ENCODE assay signal across 12 mouse cellular contexts in genomic region chr10:83106152-83106746, GRCm38 (mm10).
DNase-seq lines count a peak whose midpoint lies in the region; ATAC-seq and TF ChIP-seq lines count a peak whose summit lies in the region.
"Had no signal": no experiment of that assay in that cellular context is flagged by ENCODE, and none has a peak within 500 bp of the region (broad histone marks: within the 10 kb centered on the region; RNA-seq: fewer than 3 reads in every experiment).

No protein-coding gene starts in this region.

- TF ChIP-seq CTCF in hindbrain, postnatal 0 days (IDR thresholded peaks at IDR 0.05; ENCODE audit: low read depth): no peak

- H3K27me3 ChIP-seq in forebrain, embryonic 13.5 days: no peaks in the 10 kb centered on the region
- no peaks in the 10 kb centered on the region for H3K27me3 ChIP-seq in hindbrain, postnatal 0 days (ENCODE audit: insufficient read depth, low read length)
- no peaks in the 10 kb centered on the region for H3K27me3 ChIP-seq in midbrain, embryonic 15.5 days (replicated peaks)
- H3K27me3 ChIP-seq in kidney, embryonic 14.5 days (ENCODE audit: control insufficient read depth, insufficient read depth, low read length): no peaks in the 10 kb centered on the region
- H3K27me3 ChIP-seq: heart, embryonic 15.5 days; stomach, embryonic 15.5 days had no signal

- H3K9me3 ChIP-seq in forebrain, embryonic 13.5 days (replicated peaks): no peaks in the 10 kb centered on the region
- H3K9me3 ChIP-seq in hindbrain, postnatal 0 days (ENCODE audit: low read length): no peaks in the 10 kb centered on the region
- no peaks in the 10 kb centered on the region for H3K9me3 ChIP-seq in midbrain, embryonic 15.5 days
- H3K9me3 ChIP-seq in kidney, embryonic 14.5 days (ENCODE audit: control insufficient read depth, low read length): no peaks in the 10 kb centered on the region
- H3K9me3 ChIP-seq: heart, embryonic 15.5 days; stomach, embryonic 15.5 days had no signal

- no peak overlapping the region for H3K4me3 ChIP-seq in forebrain, embryonic 13.5 days
- no peak overlapping the region for H3K4me3 ChIP-seq in hindbrain, postnatal 0 days (ENCODE audit: low read length)
- no peak overlapping the region for H3K4me3 ChIP-seq in midbrain, embryonic 15.5 days
- no peak overlapping the region for H3K4me3 ChIP-seq in kidney, embryonic 14.5 days (ENCODE audit: low read length)
- H3K4me3 ChIP-seq: erythroblast, embryonic 14.5 days; heart, embryonic 15.5 days; stomach, embryonic 15.5 days had no signal

- H3K4me1 ChIP-seq in forebrain, embryonic 13.5 days: peaks cover 83% of the 10 kb centered on the region
- peaks cover 38% of the 10 kb centered on the region for H3K4me1 ChIP-seq in hindbrain, postnatal 0 days (ENCODE audit: insufficient read depth, low read length)
- peaks cover 65% of the 10 kb centered on the region for H3K4me1 ChIP-seq in midbrain, embryonic 15.5 days
- H3K4me1 ChIP-seq in kidney, embryonic 14.5 days (ENCODE audit: control insufficient read depth, insufficient read depth, low read length): peaks cover 28% of the 10 kb centered on the region

- peak; percentile 61 for DNase-seq in Muller cell, postnatal 12 days (ENCODE audit: inconsistent ontology term)
- peak; percentile 72 for DNase-seq in hindbrain, postnatal 0 days (ENCODE audit: low spot score)
- DNase-seq in kidney, adult 8-10 months: no peak
- no peak for DNase-seq in gastrocnemius, postnatal 25 days
- DNase-seq: kidney, postnatal 36 days had no signal

- H3K27ac ChIP-seq in forebrain, embryonic 13.5 days: peak overlapping the region; percentile 86
- peak overlapping the region; percentile 67; the same call in 1 of the 2 replicates for H3K27ac ChIP-seq in hindbrain, postnatal 0 days
- H3K27ac ChIP-seq in midbrain, embryonic 15.5 days: peak overlapping the region; percentile 62
- H3K27ac ChIP-seq in kidney, embryonic 14.5 days (ENCODE audit: low read depth, low read length): no peak overlapping the region
- H3K27ac ChIP-seq: heart, embryonic 15.5 days had no signal

- H3K36me3 ChIP-seq in forebrain, embryonic 13.5 days (ENCODE audit: poor library complexity, severe bottlenecking): no peaks in the 10 kb centered on the region
- H3K36me3 ChIP-seq in hindbrain, postnatal 0 days (ENCODE audit: insufficient read depth, low read length): no peaks in the 10 kb centered on the region
- H3K36me3 ChIP-seq in midbrain, embryonic 15.5 days (replicated peaks): no peaks in the 10 kb centered on the region
- H3K36me3 ChIP-seq in kidney, embryonic 14.5 days (ENCODE audit: control insufficient read depth, insufficient read depth, low read length): no peaks in the 10 kb centered on the region
- H3K36me3 ChIP-seq: heart, embryonic 15.5 days; stomach, embryonic 15.5 days had no signal

- 0 out of 2 replicates have a peak overlapping the region, but pooled peaks have one; percentile 35 for H3K9ac ChIP-seq in forebrain, embryonic 13.5 days
- no peak overlapping the region for H3K9ac ChIP-seq in hindbrain, postnatal 0 days (replicated peaks; ENCODE audit: low read length)
- no peak overlapping the region for H3K9ac ChIP-seq in midbrain, embryonic 15.5 days
- H3K9ac ChIP-seq in kidney, embryonic 14.5 days (ENCODE audit: low read depth, low read length): no peak overlapping the region
- H3K9ac ChIP-seq: heart, embryonic 15.5 days; stomach, embryonic 15.5 days had no signal

- ATAC-seq in forebrain, embryonic 13.5 days: peak; percentile 90
- peak; percentile 77 for ATAC-seq in hindbrain, postnatal 0 days
- peak; percentile 71 for ATAC-seq in midbrain, embryonic 15.5 days (replicated peaks)
- no peak for ATAC-seq in erythroblast, adult 5-6 weeks (replicated peaks; ENCODE audit: low FRiP score, poor library complexity, severe bottlenecking)
- ATAC-seq in kidney, embryonic 14.5 days (ENCODE audit: low FRiP score, low TSS enrichment): no peak

- H3K4me2 ChIP-seq in forebrain, embryonic 13.5 days: peak overlapping the region; percentile 14; the same call in 1 of the 2 replicates
- no peak overlapping the region for H3K4me2 ChIP-seq in hindbrain, postnatal 0 days (ENCODE audit: low read depth, low read length)
- no peak overlapping the region for H3K4me2 ChIP-seq in midbrain, embryonic 15.5 days
- H3K4me2 ChIP-seq in kidney, embryonic 14.5 days (replicated peaks; ENCODE audit: low read depth, low read length): no peak overlapping the region
- H3K4me2 ChIP-seq: heart, embryonic 15.5 days; stomach, embryonic 15.5 days had no signal

- WGBS in forebrain, embryonic 13.5 days: 10% methylated on average over 7 of the region's 7 CpGs
- WGBS in hindbrain, postnatal 0 days: 25% methylated on average over 7 of the region's 7 CpGs
- 24% methylated on average over 7 of the region's 7 CpGs for whole genome bisulfite sequencing in midbrain, embryonic 15.5 days
- 66% methylated on average over 7 of the region's 7 CpGs for WGBS in kidney, embryonic 14.5 days

Comparison
In these comparisons a context has a peak if more than half of its experiments do, and no peak if none do; other contexts are left out.
1. DNase-seq: peak in Muller cell, postnatal 12 days (single experiment) and hindbrain, postnatal 0 days (single experiment); none in kidney, adult 8-10 months (0 of 2) and gastrocnemius, postnatal 25 days (single experiment).
2. ATAC-seq: peak in forebrain, embryonic 13.5 days (single experiment), hindbrain, postnatal 0 days (single experiment) and midbrain, embryonic 15.5 days (single experiment); none in erythroblast, adult 5-6 weeks (single experiment) and kidney, embryonic 14.5 days (single experiment).